Mouse (Mus musculus): ENCODE measurements around the gene Rad51b. TPM values are rescaled to one million over a fixed set of nuclear protein-coding genes. Genes with fewer than 3 reads are reported as not detected.

The Rad51b gene
- polyA plus RNA-seq, 1 experiment from 2014 or later = 4.4 TPM

DNA sequence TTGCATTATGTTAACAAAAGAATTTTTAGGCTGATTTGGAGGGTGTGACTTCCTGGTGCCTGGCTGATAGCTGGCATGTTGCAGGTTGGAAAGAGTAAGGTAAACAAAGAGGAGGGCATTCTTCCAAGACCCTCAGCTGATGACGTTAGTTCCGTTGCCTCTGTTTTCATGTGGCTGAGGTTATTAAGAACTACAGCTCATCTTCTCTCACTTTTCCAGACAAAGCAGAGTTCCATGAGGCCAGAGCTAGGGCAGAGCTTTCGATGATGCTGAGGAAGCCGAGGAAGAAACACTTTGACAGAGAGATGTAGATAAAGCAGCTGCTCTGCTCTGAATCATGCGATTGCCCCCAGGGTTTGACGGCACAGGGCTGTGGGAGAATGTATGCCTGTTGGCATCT, 250.5 kb downstream of the Rad51b start:
- H3K9ac ChIP-seq (ENCODE audit: low read depth, low read length) = no peak overlapping the region
- no peak for ATAC-seq (ENCODE audit: low read depth)
- no peak overlapping the region for H3K4me2 ChIP-seq (ENCODE audit: low read depth, low read length)
- H3K4me1 ChIP-seq (ENCODE audit: control insufficient read depth, low read depth, low read length) = no peaks in the 10 kb centered on the region; the same call in 1 of the 2 replicates
- H3K9me3 ChIP-seq (replicated peaks; ENCODE audit: control insufficient read depth, low read length) = no peaks in the 10 kb centered on the region
- H3K36me3 ChIP-seq (ENCODE audit: control insufficient read depth, insufficient read depth) = no peaks in the 10 kb centered on the region
- H3K27me3 ChIP-seq (ENCODE audit: control insufficient read depth, insufficient read depth, low read depth, low read length) = no peaks in the 10 kb centered on the region
- 64% methylated on average over 6 of the region's 6 CpGs for WGBS (ENCODE audit: insufficient replicate concordance)
- no peak overlapping the region for H3K4me3 ChIP-seq (ENCODE audit: low read depth, low read length)
- H3K27ac ChIP-seq (ENCODE audit: low read length) = no peak overlapping the region

DNA sequence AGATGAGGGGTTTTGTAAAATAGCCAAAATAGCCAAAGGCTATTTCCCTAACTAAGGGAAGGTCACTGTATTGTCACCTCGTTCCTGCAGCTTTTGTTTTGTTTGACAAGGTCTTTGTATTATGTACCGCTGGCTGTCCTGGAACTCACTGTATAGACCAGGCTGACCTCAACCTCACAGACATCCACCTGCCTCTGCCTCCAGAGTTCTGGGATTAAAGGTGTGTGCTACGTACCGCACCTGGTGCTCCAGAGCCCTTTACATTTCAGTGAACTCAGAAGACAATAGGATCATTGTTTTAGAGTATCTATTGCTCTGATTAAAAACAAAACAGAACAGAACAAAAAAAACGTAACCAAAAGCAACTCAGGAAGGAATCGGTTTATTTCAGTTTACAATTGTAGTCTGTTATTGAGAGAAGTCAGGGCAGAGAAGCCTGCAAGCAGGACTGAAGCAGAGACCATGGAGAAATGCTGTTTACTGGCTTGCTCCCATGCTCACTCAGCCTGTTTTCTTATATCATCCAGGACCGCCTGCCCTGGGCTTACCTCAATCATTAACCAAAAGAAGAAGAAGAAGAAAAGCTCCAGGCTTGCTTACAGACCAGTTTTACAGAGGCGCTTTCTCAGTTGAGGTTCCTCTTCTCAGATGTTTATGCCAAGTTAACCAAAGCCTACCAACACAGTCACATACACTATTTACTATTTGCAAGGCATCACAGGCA, 251.7 kb downstream of the Rad51b start:
- WGBS (ENCODE audit: insufficient replicate concordance) = 72% methylated on average over 8 of the region's 8 CpGs
- H3K9me3 ChIP-seq (replicated peaks; ENCODE audit: control insufficient read depth, low read length) = no peaks in the 10 kb centered on the region
- H3K27ac ChIP-seq (ENCODE audit: low read length) = no peak overlapping the region
- H3K36me3 ChIP-seq (ENCODE audit: control insufficient read depth, insufficient read depth) = no peaks in the 10 kb centered on the region
- no peaks in the 10 kb centered on the region for H3K4me1 ChIP-seq (ENCODE audit: control insufficient read depth, low read depth, low read length)
- no peaks in the 10 kb centered on the region for H3K27me3 ChIP-seq (ENCODE audit: control insufficient read depth, insufficient read depth, low read depth, low read length)
- H3K4me3 ChIP-seq (ENCODE audit: low read depth, low read length) = no peak overlapping the region
- ATAC-seq (ENCODE audit: low read depth) = no peak
- H3K9ac ChIP-seq (ENCODE audit: low read depth, low read length) = no peak overlapping the region
- H3K4me2 ChIP-seq (ENCODE audit: low read depth, low read length) = no peak overlapping the region

DNA sequence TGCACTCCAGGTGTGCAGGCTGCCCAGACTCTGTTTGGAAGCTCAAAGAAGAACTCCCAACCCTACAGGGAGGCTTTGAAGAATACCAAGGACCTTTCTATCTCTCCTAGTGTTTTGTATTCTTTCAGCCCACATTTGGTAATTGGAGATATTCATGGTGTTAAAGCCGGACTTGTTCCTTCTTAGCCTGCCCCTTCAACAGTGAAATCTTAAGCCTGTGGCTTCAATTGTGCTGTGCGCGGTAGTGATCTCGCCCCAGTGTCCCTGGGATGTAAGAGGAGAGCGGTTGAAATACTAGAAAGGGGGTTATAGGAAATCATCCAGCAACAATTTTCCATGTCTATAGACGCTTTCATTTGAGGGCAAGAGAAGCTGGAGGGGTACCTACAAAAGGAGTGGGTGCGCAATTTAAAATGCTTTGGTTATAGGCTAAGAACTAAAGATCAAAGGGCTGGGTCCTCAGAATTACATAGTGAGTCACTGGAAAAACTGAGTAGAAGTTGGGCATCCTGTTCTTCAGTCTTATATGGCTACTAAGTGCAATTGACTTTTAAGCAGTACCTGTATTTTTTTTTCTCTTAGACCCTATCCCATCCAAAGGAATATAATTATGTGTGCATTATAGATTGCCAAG, 253.1 kb downstream of the Rad51b start:
- H3K27ac ChIP-seq (ENCODE audit: low read length) = no peak overlapping the region
- ATAC-seq (ENCODE audit: low read depth) = no peak
- H3K27me3 ChIP-seq (ENCODE audit: control insufficient read depth, insufficient read depth, low read depth, low read length) = no peaks in the 10 kb centered on the region
- no peaks in the 10 kb centered on the region for H3K36me3 ChIP-seq (ENCODE audit: control insufficient read depth, insufficient read depth)
- WGBS (ENCODE audit: insufficient replicate concordance) = 82% methylated on average over 7 of the region's 7 CpGs
- no peaks in the 10 kb centered on the region for H3K9me3 ChIP-seq (replicated peaks; ENCODE audit: control insufficient read depth, low read length)
- no peak overlapping the region for H3K4me2 ChIP-seq (ENCODE audit: low read depth, low read length)
- H3K4me3 ChIP-seq (ENCODE audit: low read depth, low read length) = no peak overlapping the region
- no peaks in the 10 kb centered on the region for H3K4me1 ChIP-seq (ENCODE audit: control insufficient read depth, low read depth, low read length)
- H3K9ac ChIP-seq (ENCODE audit: low read depth, low read length) = no peak overlapping the region

DNA sequence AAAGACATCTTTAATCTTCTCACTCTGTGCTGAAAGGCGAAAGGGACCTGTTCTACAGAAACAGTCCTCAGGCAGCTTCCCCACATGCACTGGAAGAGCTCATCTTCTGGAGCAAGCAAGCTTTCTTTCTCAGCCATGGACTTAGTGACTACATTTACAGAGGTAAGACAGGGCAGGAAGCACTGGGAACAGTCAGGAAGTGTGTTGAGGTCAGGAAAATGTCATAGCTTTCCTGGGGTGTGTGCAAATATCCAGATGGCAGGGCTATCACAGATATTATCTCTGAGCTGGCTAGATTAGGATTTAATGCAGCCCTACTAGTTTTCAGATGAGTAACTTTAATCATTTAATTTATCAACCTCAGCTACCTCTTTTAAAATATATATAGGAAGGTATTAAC, 254.2 kb downstream of the Rad51b start:
- no peak for ATAC-seq (ENCODE audit: low read depth)
- no peak overlapping the region for H3K4me3 ChIP-seq (ENCODE audit: low read depth, low read length)
- WGBS (ENCODE audit: insufficient replicate concordance) = 61% methylated on average over 1 of the region's 1 CpGs

DNA sequence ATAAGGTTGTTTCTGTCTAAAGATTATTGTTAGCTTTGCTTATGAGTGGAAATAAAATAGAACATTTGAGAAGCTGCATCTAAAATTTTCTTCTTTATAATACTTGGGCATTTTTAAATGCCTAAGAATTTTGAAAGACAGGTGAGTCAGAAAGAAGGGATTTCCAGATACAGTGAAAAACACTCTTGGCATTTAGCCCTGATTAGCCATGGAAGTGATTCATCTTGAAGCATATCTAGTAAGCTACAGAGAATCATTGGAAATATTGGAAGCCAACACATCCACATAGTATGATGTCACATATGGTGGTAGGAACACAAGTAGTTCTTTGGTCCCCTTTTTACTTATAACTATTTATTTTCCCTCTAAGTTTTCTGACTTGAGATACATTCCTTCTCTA, 256.0 kb downstream of the Rad51b start:
- Histone ChIP-seq H3K27ac (ENCODE audit: low read length) (no peak overlapping the region), H3K4me1 (ENCODE audit: control insufficient read depth, low read depth, low read length) (no peaks in the 10 kb centered on the region), H3K36me3 (ENCODE audit: control insufficient read depth, insufficient read depth) (no peaks in the 10 kb centered on the region), H3K9ac (ENCODE audit: low read depth, low read length) (no peak overlapping the region), H3K4me3 (ENCODE audit: low read depth, low read length) (no peak overlapping the region), H3K9me3 (replicated peaks; ENCODE audit: control insufficient read depth, low read length) (no peaks in the 10 kb centered on the region), H3K4me2 (ENCODE audit: low read depth, low read length) (no peak overlapping the region), H3K27me3 (ENCODE audit: control insufficient read depth, insufficient read depth, low read depth, low read length) (no peaks in the 10 kb centered on the region)
- no peak for ATAC-seq (ENCODE audit: low read depth)

More for the DNA sequence above, 254.2 kb downstream of the Rad51b start:
- Histone ChIP-seq H3K36me3 (ENCODE audit: control insufficient read depth, insufficient read depth) (no peaks in the 10 kb centered on the region), H3K9ac (ENCODE audit: low read depth, low read length) (no peak overlapping the region), H3K27me3 (ENCODE audit: control insufficient read depth, insufficient read depth, low read depth, low read length) (no peaks in the 10 kb centered on the region), H3K9me3 (replicated peaks; ENCODE audit: control insufficient read depth, low read length) (no peaks in the 10 kb centered on the region), H3K27ac (ENCODE audit: low read length) (no peak overlapping the region), H3K4me1 (ENCODE audit: control insufficient read depth, low read depth, low read length) (no peaks in the 10 kb centered on the region), H3K4me2 (ENCODE audit: low read depth, low read length) (no peak overlapping the region)

DNA sequence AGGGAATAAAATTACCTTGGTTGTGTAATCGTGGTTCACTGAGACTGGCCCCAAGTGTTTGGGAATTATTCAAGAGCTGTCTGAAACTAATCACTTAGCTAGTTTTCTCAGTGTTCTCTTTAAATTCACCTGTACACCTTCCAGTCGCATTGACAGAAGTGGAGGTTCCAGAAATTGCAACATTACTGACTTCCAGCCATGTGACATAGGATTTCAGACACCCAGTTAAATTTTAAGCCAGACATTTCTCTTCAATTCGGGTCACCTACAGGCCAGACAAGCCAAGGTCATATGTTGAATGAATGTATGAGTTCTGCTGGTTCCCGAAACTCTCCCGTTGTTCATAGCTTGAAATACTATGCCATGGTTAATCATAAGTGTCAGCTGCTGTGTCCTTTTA, 260.8 kb downstream of the Rad51b start:
- Histone ChIP-seq H3K4me2 (ENCODE audit: low read depth, low read length) (no peak overlapping the region), H3K27me3 (ENCODE audit: control insufficient read depth, insufficient read depth, low read depth, low read length) (no peaks in the 10 kb centered on the region), H3K36me3 (ENCODE audit: control insufficient read depth, insufficient read depth) (no peaks in the 10 kb centered on the region), H3K9ac (ENCODE audit: low read depth, low read length) (no peak overlapping the region), H3K4me1 (ENCODE audit: control insufficient read depth, low read depth, low read length) (peaks cover 2% of the 10 kb centered on the region), H3K27ac (ENCODE audit: low read length) (peak overlapping the region; percentile 69), H3K4me3 (ENCODE audit: low read depth, low read length) (no peak overlapping the region), H3K9me3 (replicated peaks; ENCODE audit: control insufficient read depth, low read length) (no peaks in the 10 kb centered on the region)
- WGBS (ENCODE audit: insufficient replicate concordance) = 63% methylated on average over 5 of the region's 5 CpGs
- peak; percentile 81 for ATAC-seq (ENCODE audit: low read depth)

DNA sequence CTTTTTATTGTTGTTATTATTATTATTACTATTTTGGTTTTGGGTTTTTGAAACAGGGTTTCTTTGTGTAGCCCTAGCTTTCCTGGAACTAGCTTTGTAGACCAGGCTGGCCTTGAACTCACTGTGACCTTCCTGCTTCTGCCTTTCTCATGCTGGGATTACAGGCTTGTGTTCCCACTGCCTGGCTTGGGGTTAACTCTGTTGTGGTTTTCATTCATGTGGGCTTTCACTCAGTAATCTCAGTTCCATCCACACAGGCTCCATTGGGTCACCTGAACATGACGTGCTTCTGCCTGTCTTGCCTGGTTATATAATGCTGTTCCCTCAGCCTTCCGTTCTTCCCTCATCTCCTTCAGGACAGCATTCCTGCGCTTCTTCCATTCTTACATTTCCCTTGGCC, 261.6 kb downstream of the Rad51b start:
- H3K4me1 ChIP-seq (ENCODE audit: control insufficient read depth, low read depth, low read length) = peaks cover 2% of the 10 kb centered on the region
- H3K9me3 ChIP-seq (replicated peaks; ENCODE audit: control insufficient read depth, low read length) = no peaks in the 10 kb centered on the region
- peak overlapping the region; percentile 69 for H3K27ac ChIP-seq (ENCODE audit: low read length)
- H3K4me3 ChIP-seq (ENCODE audit: low read depth, low read length) = no peak overlapping the region
- no peak overlapping the region for H3K9ac ChIP-seq (ENCODE audit: low read depth, low read length)
- no peaks in the 10 kb centered on the region for H3K36me3 ChIP-seq (ENCODE audit: control insufficient read depth, insufficient read depth)
- no peak overlapping the region for H3K4me2 ChIP-seq (ENCODE audit: low read depth, low read length)
- WGBS (ENCODE audit: insufficient replicate concordance) = 80% methylated on average over 3 of the region's 3 CpGs
- H3K27me3 ChIP-seq (ENCODE audit: control insufficient read depth, insufficient read depth, low read depth, low read length) = no peaks in the 10 kb centered on the region
- ATAC-seq (ENCODE audit: low read depth) = no peak

DNA sequence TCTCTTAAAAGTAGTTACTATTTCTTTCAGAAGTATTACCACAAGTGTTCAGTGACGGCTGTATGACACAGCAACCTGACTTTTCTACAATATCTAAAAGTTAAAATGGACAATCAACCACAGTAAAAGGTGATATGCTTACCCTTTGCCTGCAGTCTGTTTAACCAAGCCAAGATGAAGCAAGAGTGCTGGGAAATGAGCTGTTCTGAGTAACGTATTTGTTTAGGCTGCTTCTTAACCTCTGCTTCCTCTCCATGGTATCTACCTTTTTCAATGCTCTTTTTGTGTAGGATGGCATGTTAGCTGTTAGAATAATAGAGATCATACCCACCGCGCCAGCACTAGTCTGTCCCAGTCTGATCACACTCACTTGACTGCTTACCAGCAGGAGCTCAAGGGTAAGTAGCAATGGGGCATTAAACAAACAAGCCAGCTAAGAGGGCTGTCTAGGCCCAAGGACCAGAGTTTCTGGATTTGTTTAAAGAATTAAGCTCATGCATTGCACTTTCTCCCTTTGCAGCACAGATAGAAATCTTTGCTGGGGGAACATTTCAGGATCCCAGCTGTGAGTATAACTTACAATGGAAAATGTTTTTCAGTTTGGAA, 262.4 kb downstream of the Rad51b start:
- no peaks in the 10 kb centered on the region for H3K36me3 ChIP-seq (ENCODE audit: control insufficient read depth, insufficient read depth)
- H3K27me3 ChIP-seq (ENCODE audit: control insufficient read depth, insufficient read depth, low read depth, low read length) = no peaks in the 10 kb centered on the region
- peaks cover 2% of the 10 kb centered on the region for H3K4me1 ChIP-seq (ENCODE audit: control insufficient read depth, low read depth, low read length)
- WGBS (ENCODE audit: insufficient replicate concordance) = 66% methylated on average over 4 of the region's 4 CpGs
- peak; percentile 40; the same call in 1 of the 2 replicates for ATAC-seq (ENCODE audit: low read depth)
- peak overlapping the region; percentile 84 for H3K27ac ChIP-seq (ENCODE audit: low read length)
- H3K9ac ChIP-seq (ENCODE audit: low read depth, low read length) = no peak overlapping the region
- H3K4me3 ChIP-seq (ENCODE audit: low read depth, low read length) = no peak overlapping the region
- no peak overlapping the region for H3K4me2 ChIP-seq (ENCODE audit: low read depth, low read length)
- H3K9me3 ChIP-seq (replicated peaks; ENCODE audit: control insufficient read depth, low read length) = no peaks in the 10 kb centered on the region

DNA sequence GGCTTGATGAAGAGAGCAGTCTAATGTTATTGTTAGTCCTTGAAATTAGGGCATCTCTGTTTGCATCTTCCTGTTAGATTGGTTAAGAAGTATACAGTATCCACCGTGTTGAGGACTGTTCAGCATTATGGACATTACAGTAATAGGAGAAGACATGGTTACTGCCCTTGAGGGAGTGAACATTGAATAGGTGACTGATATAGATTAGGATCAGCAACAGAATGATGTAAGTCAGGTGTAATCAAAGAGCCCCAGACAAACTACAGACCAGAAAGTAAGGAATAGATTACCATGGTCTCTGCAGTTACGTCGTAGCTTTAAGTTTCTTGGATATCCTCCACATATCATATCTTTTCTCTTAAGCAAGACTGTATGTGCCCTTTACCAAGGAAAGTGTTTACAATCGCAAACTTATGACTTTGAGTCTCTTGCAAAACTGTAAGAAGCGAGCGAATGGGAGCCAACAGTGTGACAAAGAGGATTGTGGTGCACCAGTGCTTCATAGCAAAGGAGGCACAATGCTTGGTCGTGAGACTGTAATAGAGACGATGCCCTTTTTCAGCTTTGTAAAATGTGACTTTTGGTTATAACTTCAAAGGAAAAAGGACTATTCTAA, 263.1 kb downstream of the Rad51b start:
- Histone ChIP-seq H3K27ac (ENCODE audit: low read length) (peak overlapping the region; percentile 84), H3K27me3 (ENCODE audit: control insufficient read depth, insufficient read depth, low read depth, low read length) (no peaks in the 10 kb centered on the region), H3K9me3 (replicated peaks; ENCODE audit: control insufficient read depth, low read length) (no peaks in the 10 kb centered on the region), H3K4me1 (ENCODE audit: control insufficient read depth, low read depth, low read length) (peaks cover 2% of the 10 kb centered on the region), H3K36me3 (ENCODE audit: control insufficient read depth, insufficient read depth) (no peaks in the 10 kb centered on the region), H3K9ac (ENCODE audit: low read depth, low read length) (no peak overlapping the region), H3K4me3 (ENCODE audit: low read depth, low read length) (no peak overlapping the region), H3K4me2 (ENCODE audit: low read depth, low read length) (no peak overlapping the region)
- peak; percentile 25; the same call in 1 of the 2 replicates for ATAC-seq (ENCODE audit: low read depth)
- WGBS (ENCODE audit: insufficient replicate concordance) = 72% methylated on average over 8 of the region's 8 CpGs
